Mouse (Mus musculus) lung, postnatal 25 days (tissue): ENCODE measurements around the gene Alkbh7.

ENCODE experiments used
- DNase-seq: peaks from one replicate; pipeline ENCODE4 v3.0.0; 2022; ENCODE audit warnings: low spot score

Gene Alkbh7

GRCm38 (mm10) chr17:57031661-57032420, 34.7 kb downstream of the Alkbh7 start:
- peak; percentile 100 for DNase-seq

GRCm38 (mm10) chr17:57032854-57033253, 35.7 kb downstream of the Alkbh7 start:
- no peak for DNase-seq

DNA sequence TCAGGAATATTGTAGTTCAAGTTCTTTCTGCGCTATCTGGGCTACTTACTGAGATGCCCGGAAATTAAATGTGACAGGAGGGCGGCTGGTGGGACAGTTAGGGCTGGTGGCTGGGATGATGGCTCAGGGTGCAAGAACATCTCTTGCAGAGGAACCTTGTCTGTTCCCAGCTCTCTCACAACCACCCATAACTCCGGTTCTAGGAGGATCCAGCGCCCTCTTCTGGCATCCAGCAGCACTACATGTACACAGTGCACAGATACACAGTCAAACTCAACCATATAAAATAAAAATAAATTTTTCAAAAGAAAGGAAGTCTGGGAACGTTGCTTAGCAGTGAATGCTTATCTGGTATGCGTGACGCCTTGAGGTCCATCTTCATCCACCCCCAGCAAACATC, 41.8 kb downstream of the Alkbh7 start:
- DNase-seq: no peak

- DNase-seq: no peak
These were observed 44.4 kb downstream of the Alkbh7 start, which contains the start of gene Slc25a41 for GRCm38 (mm10) chr17:57041554-57041953. Gene Slc25a41 (minus strand): TSS chr17:57041654.

- no peak for DNase-seq
These were observed 50.3 kb downstream of the Alkbh7 start for GRCm38 (mm10) chr17:57047406-57047805.

DNA sequence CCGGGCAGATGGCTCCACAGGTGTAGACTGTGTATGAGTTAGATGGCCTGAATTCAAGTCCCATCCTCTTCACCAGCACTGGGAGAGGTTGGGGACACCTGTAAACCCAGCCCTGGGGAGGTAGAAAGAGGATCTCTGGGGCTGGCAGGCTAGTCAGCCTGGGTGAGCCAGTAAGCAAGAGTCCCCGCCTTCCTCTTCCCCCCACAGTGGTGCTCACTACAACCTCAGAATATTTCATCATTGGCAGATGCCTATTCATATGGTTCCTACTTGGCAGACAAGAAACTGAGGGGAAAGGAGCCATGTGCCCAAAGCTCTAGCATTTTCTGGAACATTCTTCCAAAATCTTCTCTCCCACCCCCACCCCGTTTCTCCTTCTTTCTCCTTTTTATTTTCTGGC, 51.7 kb downstream of the Alkbh7 start:
- no peak for DNase-seq
